Comparison of ENCODE assay signal across 21 mouse cellular contexts in the genomic region with DNA sequence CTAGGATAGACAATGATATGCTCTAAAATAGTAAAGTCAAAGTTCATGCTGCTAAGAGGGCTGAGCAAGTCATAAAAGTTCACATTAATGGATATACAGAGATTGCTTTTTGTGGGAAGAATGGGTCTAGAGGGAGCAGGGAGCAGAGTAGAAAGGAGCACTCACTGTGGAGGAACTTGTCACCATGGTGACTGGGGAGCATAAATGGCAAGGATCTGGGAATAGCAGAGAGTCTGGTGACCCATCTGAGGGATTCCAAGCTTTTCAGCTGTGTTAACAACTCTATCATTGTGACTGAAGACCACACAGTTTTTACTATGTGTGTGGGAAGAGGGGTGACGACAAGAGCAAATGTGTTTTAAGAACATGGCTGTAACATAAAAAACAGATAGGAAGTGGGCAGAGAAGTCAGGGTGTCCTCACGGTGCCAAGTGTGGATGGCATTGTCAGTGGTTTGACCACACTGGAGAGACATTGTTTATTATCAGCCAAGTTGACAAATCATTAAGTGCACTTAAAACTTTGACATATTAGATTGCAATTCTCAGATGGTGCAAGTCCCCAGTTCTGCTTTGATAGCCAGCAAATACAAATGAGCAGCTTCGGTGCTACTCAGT. TPM values are rescaled to one million over a fixed set of nuclear protein-coding genes. Genes with fewer than 3 reads are reported as not detected.
DNase-seq lines count a peak whose midpoint lies in the region; ATAC-seq lines count a peak whose summit lies in the region.
"Had no signal": no experiment of that assay in that cellular context is flagged by ENCODE, and none has a peak within 500 bp of the region (broad histone marks: within the 10 kb centered on the region; RNA-seq: fewer than 3 reads in every experiment).

No protein-coding gene starts in this region.

- no peaks in the 10 kb centered on the region for H3K4me1 ChIP-seq in hindbrain, embryonic 16.5 days (ENCODE audit: control insufficient read depth, insufficient read depth, low read depth, low read length)
- no peaks in the 10 kb centered on the region for H3K4me1 ChIP-seq in hindbrain, embryonic 13.5 days (replicated peaks)
- H3K4me1 ChIP-seq in neural tube, embryonic 12.5 days = no peaks in the 10 kb centered on the region
- H3K4me1 ChIP-seq: embryonic facial prominence, embryonic 13.5 days; heart, embryonic 10.5 days had no signal

- H3K27me3 ChIP-seq in hindbrain, embryonic 16.5 days (replicated peaks; ENCODE audit: control insufficient read depth, insufficient read depth, low read length) = no peaks in the 10 kb centered on the region
- H3K27me3 ChIP-seq in hindbrain, embryonic 13.5 days = no peaks in the 10 kb centered on the region
- no peaks in the 10 kb centered on the region for H3K27me3 ChIP-seq in neural tube, embryonic 12.5 days (replicated peaks)
- H3K27me3 ChIP-seq: embryonic facial prominence, embryonic 13.5 days had no signal

- H3K4me3 ChIP-seq in hindbrain, embryonic 16.5 days (ENCODE audit: low read length) = no peak overlapping the region
- H3K4me3 ChIP-seq in hindbrain, embryonic 13.5 days = no peak overlapping the region
- no peak overlapping the region for H3K4me3 ChIP-seq in neural tube, embryonic 12.5 days
- H3K4me3 ChIP-seq: embryonic facial prominence, embryonic 13.5 days; heart, embryonic 10.5 days had no signal

- DNase-seq in neural tube, embryonic 10.5 days (ENCODE audit: extremely low spot score, low spot score) = no peak
- no peak for DNase-seq in kidney, postnatal 14 days
- DNase-seq in ovary, adult 18-20 months (ENCODE audit: low spot score) = no peak
- DNase-seq: cerebellum, adult 9-10 months; gastrocnemius, postnatal 36 days; lung, adult 18-20 months; retina, postnatal 1 day; thymus, adult 2 months had no signal

- H3K36me3 ChIP-seq in hindbrain, embryonic 16.5 days (ENCODE audit: control insufficient read depth, insufficient read depth, low read length) = no peaks in the 10 kb centered on the region
- H3K36me3 ChIP-seq in hindbrain, embryonic 13.5 days = no peaks in the 10 kb centered on the region
- H3K36me3 ChIP-seq in neural tube, embryonic 12.5 days = no peaks in the 10 kb centered on the region
- H3K36me3 ChIP-seq: embryonic facial prominence, embryonic 13.5 days; heart, embryonic 10.5 days had no signal

- peak; percentile 79; the same call in 1 of the 2 replicates for ATAC-seq in hindbrain, embryonic 16.5 days
- ATAC-seq in hindbrain, embryonic 13.5 days (ENCODE audit: low FRiP score) = no peak
- ATAC-seq in neural tube, embryonic 12.5 days (ENCODE audit: low FRiP score, low read depth) = peak; percentile 58; the same call in 1 of the 2 replicates
- ATAC-seq in megakaryocyte progenitor cell, adult 5-6 weeks (replicated peaks; ENCODE audit: poor library complexity) = peak; percentile 30
- ATAC-seq: intestine, embryonic 16.5 days had no signal

- H3K9ac ChIP-seq in hindbrain, embryonic 16.5 days (ENCODE audit: low read depth, low read length) = no peak overlapping the region
- no peak overlapping the region for H3K9ac ChIP-seq in hindbrain, embryonic 13.5 days
- no peak overlapping the region for H3K9ac ChIP-seq in neural tube, embryonic 12.5 days
- H3K9ac ChIP-seq: embryonic facial prominence, embryonic 13.5 days had no signal

- no peak overlapping the region for H3K27ac ChIP-seq in hindbrain, embryonic 16.5 days (ENCODE audit: low read depth, low read length)
- no peak overlapping the region for H3K27ac ChIP-seq in hindbrain, embryonic 13.5 days
- no peak overlapping the region for H3K27ac ChIP-seq in neural tube, embryonic 12.5 days
- H3K27ac ChIP-seq: embryonic facial prominence, embryonic 13.5 days; heart, embryonic 10.5 days; macrophage had no signal

- no peak overlapping the region for H3K4me2 ChIP-seq in hindbrain, embryonic 16.5 days (ENCODE audit: low read length)
- no peak overlapping the region for H3K4me2 ChIP-seq in hindbrain, embryonic 13.5 days
- no peak overlapping the region for H3K4me2 ChIP-seq in neural tube, embryonic 12.5 days (replicated peaks)
- H3K4me2 ChIP-seq: embryonic facial prominence, embryonic 13.5 days; liver, embryonic 11.5 days had no signal

- no peaks in the 10 kb centered on the region for H3K9me3 ChIP-seq in hindbrain, embryonic 16.5 days (ENCODE audit: control insufficient read depth, low read length)
- no peaks in the 10 kb centered on the region for H3K9me3 ChIP-seq in hindbrain, embryonic 13.5 days
- no peaks in the 10 kb centered on the region for H3K9me3 ChIP-seq in neural tube, embryonic 12.5 days
- H3K9me3 ChIP-seq: embryonic facial prominence, embryonic 13.5 days; heart, embryonic 10.5 days had no signal

- 55% methylated on average over 3 of the region's 3 CpGs for WGBS in hindbrain, embryonic 16.5 days
- WGBS in hindbrain, embryonic 13.5 days = 64% methylated on average over 3 of the region's 3 CpGs
- WGBS in neural tube, embryonic 12.5 days = 58% methylated on average over 3 of the region's 3 CpGs

RNA-seq across cellular contexts. Expression of gene Tnip3, which starts 6.2 kb away (rescaled TPM):
- not detected in 2 replicates for polyA plus RNA-seq in hindbrain, embryonic 16.5 days (2015; fragmentation: Nextera tagmentation; extraction: Ambion mirVana)
- polyA plus RNA-seq in hindbrain, embryonic 13.5 days (2015; fragmentation: Nextera tagmentation; extraction: Ambion mirVana) = not detected in 2 replicates
- not detected in 2 replicates for polyA plus RNA-seq in neural tube, embryonic 12.5 days (2016; fragmentation: Nextera tagmentation; extraction: Ambion mirVana)
- 1.1 TPM in 2 replicates for total RNA-seq in megakaryocyte progenitor cell, adult 5-6 weeks (2015)
- total RNA-seq in megakaryocyte progenitor cell, adult 5-6 weeks (2017) = 3.5 and 11.8 TPM in 2 replicates
- total RNA-seq: gastrocnemius, postnatal 36 days; layer of hippocampus, postnatal 14 days had no signal
- polyA plus RNA-seq: embryonic facial prominence, embryonic 13.5 days; heart, embryonic 10.5 days; hindbrain, embryonic 11.5 days; kidney, embryonic 14.5 days; limb, embryonic 11.5 days had no signal
